Mouse (Mus musculus) CH12.LX (cell line): ENCODE data around the gene Zmynd15. TPM values are rescaled to one million over a fixed set of nuclear protein-coding genes. Genes with fewer than 3 reads are reported as not detected.

ENCODE experiments used
- DNase-seq: peaks from one replicate; pipeline ENCODE4 v3.0.0-alpha.2; 2013; ENCODE audit errors: extremely low read depth
- H3K27ac ChIP-seq: 2 replicates; pipeline ENCODE4 v1.5.1; 2012; ENCODE audit warnings: low read depth, mild to moderate bottlenecking, control low read depth, moderate library complexity; ENCODE audit not compliant: insufficient read depth
- H3K27me3 ChIP-seq: replicated peaks from 2 replicates; pipeline ENCODE3; 2012; ENCODE audit warnings: inconsistent platforms
- H3K36me3 ChIP-seq, 2 experiments: replicated peaks in 1 of 2; 2 replicates each; pipeline versions ENCODE3 to v1.6.1; 2012; ENCODE audit warnings: inconsistent platforms in 1 of 2, low read length in 1 of 2, mild to moderate bottlenecking in 1 of 2, mixed read lengths in 1 of 2, moderate library complexity in 1 of 2; ENCODE audit not compliant: control insufficient read depth in 1 of 2, insufficient read depth in 1 of 2
- H3K4me1 ChIP-seq, 2 experiments: 2 replicates each; pipeline ENCODE4 v1.6.1; 2012; ENCODE audit warnings: inconsistent platforms in 1 of 2, moderate library complexity in 1 of 2; ENCODE audit not compliant: insufficient read depth in 2 of 2, control insufficient read depth in 1 of 2
- H3K4me2 ChIP-seq: 2 replicates; pipeline ENCODE4 v1.6.1; 2012; ENCODE audit warnings: low read depth, mild to moderate bottlenecking, control low read depth; ENCODE audit not compliant: poor library complexity, insufficient read depth, severe bottlenecking
- H3K4me3 ChIP-seq, 3 experiments: fragments of 150-350 bp in 1 of 3; sonication (generic) in 1 of 3; replicated peaks in 1 of 3; 2 replicates each; pipeline versions ENCODE3 to v1.5.1; 2011 to 2012; ENCODE audit warnings: low read depth in 2 of 3, low read length in 2 of 3, mild to moderate bottlenecking in 2 of 3, moderate library complexity in 2 of 3, control low read depth in 1 of 3, improper control_type of control experiment in 1 of 3, inconsistent platforms in 1 of 3, mixed read lengths in 1 of 3; ENCODE audit not compliant: poor library complexity in 1 of 3
- H3K79me2 ChIP-seq: replicated peaks from 2 replicates; pipeline ENCODE4 v1.6.1; 2012; ENCODE audit warnings: mild to moderate bottlenecking, moderate library complexity; ENCODE audit not compliant: control insufficient read depth, poor library complexity, insufficient read depth, severe bottlenecking; ENCODE audit errors: extremely low read depth
- H3K9ac ChIP-seq: 2 replicates; pipeline ENCODE4 v1.6.1; 2012; ENCODE audit warnings: low read depth, mild to moderate bottlenecking, control low read depth, moderate library complexity; ENCODE audit not compliant: insufficient read depth
- H3K9me3 ChIP-seq: replicated peaks from 2 replicates; pipeline ENCODE3; 2012; ENCODE audit warnings: low read length, inconsistent platforms, mixed read lengths
- BHLHE40 ChIP-seq: IDR thresholded peaks from 2 replicates; pipeline ENCODE4 v1.6.1; 2011; ENCODE audit warnings: mild to moderate bottlenecking, low read depth, low read length, improper control_type of control experiment
- ELF1 ChIP-seq: IDR thresholded peaks from 2 replicates; pipeline ENCODE4 v1.6.1; 2014; ENCODE audit warnings: low read depth, mild to moderate bottlenecking, inconsistent platforms, low read length, improper control_type of control experiment
- EP300 ChIP-seq: IDR thresholded peaks from 2 replicates; pipeline ENCODE4 v1.6.1; 2011; ENCODE audit warnings: low read length, improper control_type of control experiment
- GABPA ChIP-seq: IDR thresholded peaks from 2 replicates; pipeline ENCODE4 v1.6.1; 2012; ENCODE audit warnings: low read depth, low read length, improper control_type of control experiment, inconsistent platforms; ENCODE audit not compliant: insufficient replicate concordance
- JUN ChIP-seq: IDR thresholded peaks from 2 replicates; pipeline ENCODE4 v1.6.1; 2011; ENCODE audit warnings: low read depth, mild to moderate bottlenecking, low read length, improper control_type of control experiment, moderate library complexity; ENCODE audit not compliant: insufficient read depth
- KAT2A ChIP-seq: IDR thresholded peaks from 2 replicates; pipeline ENCODE4 v1.6.1; 2012; ENCODE audit warnings: low read length, improper control_type of control experiment, inconsistent platforms; ENCODE audit not compliant: insufficient replicate concordance
- MYC ChIP-seq: IDR thresholded peaks from 2 replicates; pipeline ENCODE4 v1.6.1; 2011; ENCODE audit warnings: low read depth, mild to moderate bottlenecking, improper control_type of control experiment, low read length
- NELFE ChIP-seq: IDR thresholded peaks from 2 replicates; pipeline ENCODE4 v1.6.1; 2011; ENCODE audit warnings: low read depth, low read length, improper control_type of control experiment
- NRF1 ChIP-seq: IDR thresholded peaks from 2 replicates; pipeline ENCODE4 v1.6.1; 2014; ENCODE audit warnings: low read depth, mild to moderate bottlenecking, inconsistent platforms, low read length, improper control_type of control experiment, moderate library complexity
- POLR2AphosphoS2 ChIP-seq: IDR thresholded peaks from 2 replicates; pipeline ENCODE4 v1.6.1; 2011; ENCODE audit warnings: low read depth, low read length, improper control_type of control experiment
- RAD21 ChIP-seq: IDR thresholded peaks from 2 replicates; pipeline ENCODE4 v1.6.1; 2011; ENCODE audit warnings: low read depth, mild to moderate bottlenecking, low read length, improper control_type of control experiment, moderate library complexity
- TBP ChIP-seq: conservative IDR thresholded peaks from 2 replicates; pipeline ENCODE4 v1.6.1; 2011; ENCODE audit warnings: low read depth, low read length, improper control_type of control experiment
- UBTF ChIP-seq: IDR thresholded peaks from 2 replicates; pipeline ENCODE4 v1.6.1; 2012; ENCODE audit warnings: low read depth, mild to moderate bottlenecking, inconsistent platforms, low read length, improper control_type of control experiment, moderate library complexity
- USF2 ChIP-seq: conservative IDR thresholded peaks from 2 replicates; pipeline ENCODE4 v1.6.1; 2011; ENCODE audit warnings: low read depth, low read length, improper control_type of control experiment
- dilution Hi-C: fragments of 300-500 bp; cut with MboI; formaldehyde crosslinking; loops from 2 replicates; pipeline ENCODE4 v1.14.3; 2020; ENCODE audit warnings: low sequenced_read_pairs; ENCODE audit not compliant: extremely low pct_unique_long_range_greater_than_20kb, extremely low pct_ligation_motif_present
- in situ Hi-C: fragments of 300-500 bp; cut with MboI; formaldehyde crosslinking; loops from 3 replicates; pipeline ENCODE4 v1.14.3; 2019; ENCODE audit warnings: low sequenced_read_pairs, low pct_ligation_motif_present, low pct_unique_long_range_greater_than_20kb, mixed read lengths
- polyA plus RNA-seq: library from polyadenylated mRNA; unstranded; fragments of >175 nt; gene quantifications from 2 replicates; pipeline ENCODE4 v1.2.1, GENCODE M21; 2012; ENCODE audit warnings: low read depth; ENCODE audit not compliant: insufficient read length
- total RNA-seq, 2 experiments: library from RNA; depleted of rRNA; stranded (reverse); fragments of 300-350 nt in 1 of 2; fragments of >200 nt in 1 of 2; gene quantifications; 2 replicates each; pipeline ENCODE4 v1.2.3; 2012 to 2014

The Zmynd15 gene
- total and polyA plus RNA-seq, 3 experiments: 0.05 to 0.20 (median 0.08) TPM

DNA sequence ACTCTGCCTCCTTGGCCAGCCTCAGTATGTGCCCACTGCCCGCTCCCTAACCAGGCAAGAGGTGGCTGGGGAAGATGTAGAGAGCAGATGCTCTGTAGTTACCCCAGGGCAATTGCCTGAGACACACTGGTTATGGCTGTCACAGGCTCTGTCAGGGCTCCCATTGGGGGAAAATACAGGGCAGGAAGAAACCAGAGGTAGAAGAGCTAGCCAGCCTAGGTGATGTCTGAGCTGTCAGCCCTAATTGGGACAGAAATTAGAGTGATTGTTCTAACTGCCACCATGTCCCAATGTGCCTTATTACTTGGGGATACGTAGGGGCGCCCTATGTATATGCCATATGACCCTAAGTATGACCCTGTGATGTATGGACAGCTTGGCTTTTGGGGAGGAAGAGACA is 25.3 kb upstream of the Zmynd15 start:
- Histone ChIP-seq H3K4me3 (peak overlapping the region in 2 of 3 experiments; percentile 69 to 73), H3K27ac (no peak overlapping the region), H3K27me3 (no peaks in the 10 kb centered on the region), H3K36me3 (peaks cover 29 to 48% of the 10 kb centered on the region in 2 experiments), H3K79me2 (peaks cover 9% of the 10 kb centered on the region), H3K9ac (peak overlapping the region; percentile 68), H3K4me2 (peak overlapping the region; percentile 75), H3K4me1 (peaks cover 10 to 61% of the 10 kb centered on the region in 2 experiments), H3K9me3 (no peaks in the 10 kb centered on the region)
- dilution Hi-C loops: no loop called here
- no peak for DNase-seq
- in situ Hi-C loops: no loop called here
- TF ChIP-seq NELFE: no peak
- TF ChIP-seq ELF1: no peak
- TF ChIP-seq GABPA: no peak
- no peak for TF ChIP-seq KAT2A
- no peak for TF ChIP-seq NRF1
- TF ChIP-seq USF2: no peak
- no peak for TF ChIP-seq RAD21
- TF ChIP-seq POLR2AphosphoS2: no peak
- no peak for TF ChIP-seq MYC
- TF ChIP-seq TBP: no peak
- no peak for TF ChIP-seq EP300

DNA sequence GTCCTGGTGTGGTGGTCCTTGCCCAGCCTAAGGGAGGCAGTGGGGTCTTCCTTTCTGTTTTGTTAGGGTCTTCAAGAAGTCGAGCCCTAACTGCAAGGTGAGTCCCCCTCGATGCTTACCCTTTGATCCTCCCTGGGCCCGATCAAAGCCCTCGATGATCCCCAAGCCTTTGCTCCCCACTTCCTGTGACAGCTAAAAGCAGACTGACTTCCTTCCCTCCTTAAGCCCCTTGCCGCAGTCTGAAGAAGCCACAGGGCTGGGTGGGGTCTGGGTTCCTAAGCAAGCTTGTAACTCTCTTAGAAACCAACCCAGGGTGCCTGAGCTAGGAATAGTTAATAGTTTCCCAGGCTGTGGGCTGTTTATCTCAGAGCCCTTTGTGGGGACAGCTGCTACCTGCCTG is 23.8 kb upstream of the Zmynd15 start:
- dilution Hi-C loops (no loop called here), in situ Hi-C loops (no loop called here)
- no peaks in the 10 kb centered on the region for H3K9me3 ChIP-seq
- TF ChIP-seq MYC: no peak
- TF ChIP-seq JUN: no peak
- no peak for TF ChIP-seq UBTF
- no peak for TF ChIP-seq BHLHE40
- no peak for TF ChIP-seq NRF1
- no peak for TF ChIP-seq RAD21
- peaks cover 9% of the 10 kb centered on the region for H3K79me2 ChIP-seq
- H3K4me3 ChIP-seq: no peak overlapping the region
- H3K9ac ChIP-seq: no peak overlapping the region
- no peak overlapping the region for H3K27ac ChIP-seq
- H3K36me3 ChIP-seq: peaks cover 44 to 64% of the 10 kb centered on the region in 2 experiments
- no peaks in the 10 kb centered on the region for H3K27me3 ChIP-seq
- H3K4me1 ChIP-seq: peaks cover 10 to 61% of the 10 kb centered on the region in 2 experiments
- no peak overlapping the region for H3K4me2 ChIP-seq
- DNase-seq: no peak
